Mouse (Mus musculus) stomach, embryonic 16.5 days (tissue): Measurements from ENCODE around the gene Mmp25. TPM values are rescaled to one million over a fixed set of nuclear protein-coding genes. Genes with fewer than 3 reads are reported as not detected.

Source experiments
- ATAC-seq: fragments of 200-750 bp; cut with Nextera tagmentation; 2 replicates; pipeline ENCODE4 v1.8.0; 2017; ENCODE audit warnings: moderate number of reproducible peaks, moderate TSS enrichment; ENCODE audit not compliant: insufficient read depth, low FRiP score
- H3K27ac ChIP-seq: fragments of 300-500 bp; sonication (generic); 2 replicates; pipeline ENCODE4 v1.5.1; 2014; ENCODE audit warnings: low read length
- H3K27me3 ChIP-seq: fragments of 300-500 bp; sonication (generic); 2 replicates; pipeline ENCODE4 v1.6.1; 2014; ENCODE audit warnings: low read length, control low read depth, mixed read lengths; ENCODE audit not compliant: control insufficient read depth, insufficient read depth
- H3K36me3 ChIP-seq: fragments of 300-500 bp; sonication (generic); 2 replicates; pipeline ENCODE4 v1.6.1; 2014; ENCODE audit warnings: low read length; ENCODE audit not compliant: control insufficient read depth, insufficient read depth
- H3K4me1 ChIP-seq: fragments of 300-500 bp; sonication (generic); 2 replicates; pipeline ENCODE4 v1.6.1; 2014; ENCODE audit warnings: low read length, control low read depth, mixed read lengths; ENCODE audit not compliant: control insufficient read depth, insufficient read depth
- H3K4me2 ChIP-seq: fragments of 300-500 bp; sonication (generic); 2 replicates; pipeline ENCODE4 v1.6.1; 2014; ENCODE audit warnings: low read depth, low read length, mixed read lengths
- H3K4me3 ChIP-seq: fragments of 300-500 bp; sonication (generic); replicated peaks from 2 replicates; pipeline ENCODE4 v1.5.1; 2014; ENCODE audit warnings: mild to moderate bottlenecking, low read length
- H3K9ac ChIP-seq: fragments of 300-500 bp; sonication (generic); 2 replicates; pipeline ENCODE4 v1.6.1; 2014; ENCODE audit warnings: low read length
- H3K9me3 ChIP-seq: fragments of 300-500 bp; sonication (generic); replicated peaks from 2 replicates; pipeline ENCODE4 v1.6.1; 2016; ENCODE audit warnings: low read length, control low read depth; ENCODE audit not compliant: control insufficient read depth
- WGBS: fragments of 180-500 bp; shearing (Covaris S2); extraction: QIAGEN DNeasy Blood & Tissue Kit; methylation state at CpG from one replicate; pipeline ENCODE4 v1.1.7; 2014; 5-methylcytosine and 5-hydroxymethylcytosine counted together
- polyA plus RNA-seq: library from polyadenylated mRNA; unstranded; fragments of >200 nt; fragmentation: Nextera tagmentation; extraction: Ambion mirVana; gene quantifications from 2 replicates; pipeline ENCODE4 v1.2.1, GENCODE M21; 2015

Gene Mmp25
- polyA plus RNA-seq, 1 experiment from 2014 or later: 0.74 TPM

- Histone ChIP-seq H3K9ac (no peak overlapping the region), H3K27me3 (no peaks in the 10 kb centered on the region), H3K4me1 (no peaks in the 10 kb centered on the region), H3K27ac (no peak overlapping the region), H3K9me3 (no peaks in the 10 kb centered on the region), H3K4me2 (no peak overlapping the region), H3K4me3 (no peak overlapping the region), H3K36me3 (no peaks in the 10 kb centered on the region)
- WGBS: 76% methylated on average over 28 of the region's 28 CpGs
- ATAC-seq: peak; percentile 74; the same call in 1 of the 2 replicates
Observed at GRCm38 (mm10) chr17:23610361-23610800, 34.7 kb downstream of the Mmp25 start.

- ATAC-seq: no peak
- WGBS: 92% methylated on average over 24 of the region's 24 CpGs
- no peak overlapping the region for H3K4me3 ChIP-seq
- no peaks in the 10 kb centered on the region for H3K9me3 ChIP-seq
- no peak overlapping the region for H3K9ac ChIP-seq
- no peaks in the 10 kb centered on the region for H3K4me1 ChIP-seq
- no peaks in the 10 kb centered on the region for H3K27me3 ChIP-seq
- no peak overlapping the region for H3K27ac ChIP-seq
- H3K4me2 ChIP-seq: no peak overlapping the region
- no peaks in the 10 kb centered on the region for H3K36me3 ChIP-seq
Observed at GRCm38 (mm10) chr17:23609612-23610011, 35.5 kb downstream of the Mmp25 start.

GRCm38 (mm10) chr17:23605220-23605619, 39.9 kb downstream of the Mmp25 start:
- no peak overlapping the region for H3K9ac ChIP-seq
- WGBS: 83% methylated on average over 8 of the region's 8 CpGs
- no peak overlapping the region for H3K4me3 ChIP-seq
- H3K27ac ChIP-seq: no peak overlapping the region
- H3K4me2 ChIP-seq: no peak overlapping the region
- ATAC-seq: no peak
- H3K4me1 ChIP-seq: no peaks in the 10 kb centered on the region
- H3K9me3 ChIP-seq: no peaks in the 10 kb centered on the region
- H3K36me3 ChIP-seq: no peaks in the 10 kb centered on the region
- no peaks in the 10 kb centered on the region for H3K27me3 ChIP-seq

GRCm38 (mm10) chr17:23604394-23604793, 40.7 kb downstream of the Mmp25 start:
- Histone ChIP-seq H3K4me1 (peaks cover 7% of the 10 kb centered on the region; the same call in 1 of the 2 replicates), H3K9ac (no peak overlapping the region), H3K4me2 (no peak overlapping the region), H3K36me3 (no peaks in the 10 kb centered on the region), H3K27me3 (no peaks in the 10 kb centered on the region), H3K9me3 (no peaks in the 10 kb centered on the region), H3K4me3 (no peak overlapping the region), H3K27ac (no peak overlapping the region)
- no peak for ATAC-seq
- WGBS: 75% methylated on average over 7 of the region's 7 CpGs

- Histone ChIP-seq H3K4me3 (no peak overlapping the region), H3K4me1 (peaks cover 8% of the 10 kb centered on the region; the same call in 1 of the 2 replicates), H3K27me3 (no peaks in the 10 kb centered on the region), H3K36me3 (no peaks in the 10 kb centered on the region), H3K9me3 (no peaks in the 10 kb centered on the region), H3K9ac (no peak overlapping the region), H3K4me2 (no peak overlapping the region), H3K27ac (no peak overlapping the region)
- 65% methylated on average over 2 of the region's 2 CpGs for WGBS
- no peak for ATAC-seq
Observed at GRCm38 (mm10) chr17:23603542-23603941, 41.5 kb downstream of the Mmp25 start.

- WGBS: 44% methylated on average over 8 of the region's 8 CpGs
- Histone ChIP-seq H3K4me1 (peaks cover 8% of the 10 kb centered on the region; the same call in 1 of the 2 replicates), H3K4me3 (no peak overlapping the region), H3K27me3 (no peaks in the 10 kb centered on the region), H3K9me3 (no peaks in the 10 kb centered on the region), H3K27ac (no peak overlapping the region), H3K36me3 (no peaks in the 10 kb centered on the region), H3K9ac (no peak overlapping the region), H3K4me2 (no peak overlapping the region)
- no peak for ATAC-seq
Observed at GRCm38 (mm10) chr17:23603077-23603476, 42.0 kb downstream of the Mmp25 start.

GRCm38 (mm10) chr17:23601836-23602585, 43.1 kb downstream of the Mmp25 start:
- no peak for ATAC-seq
- H3K27me3 ChIP-seq: no peaks in the 10 kb centered on the region
- no peak overlapping the region for H3K4me2 ChIP-seq
- no peaks in the 10 kb centered on the region for H3K36me3 ChIP-seq
- H3K4me3 ChIP-seq: no peak overlapping the region
- 39% methylated on average over 10 of the region's 10 CpGs for WGBS
- no peaks in the 10 kb centered on the region for H3K9me3 ChIP-seq
- no peak overlapping the region for H3K27ac ChIP-seq
- H3K4me1 ChIP-seq: peaks cover 8% of the 10 kb centered on the region; the same call in 1 of the 2 replicates
- no peak overlapping the region for H3K9ac ChIP-seq

GRCm38 (mm10) chr17:23600641-23601622, 44.1 kb downstream of the Mmp25 start, which contains the start of gene Zscan10:
Zscan10 (plus strand) TSS chr17:23600856.
- Histone ChIP-seq H3K4me3 (peak within 1 kb of the TSS; percentile 55), H3K4me1 (peaks cover 8% of the 10 kb centered on the region; the same call in 1 of the 2 replicates), H3K36me3 (no peaks in the 10 kb centered on the region), H3K9me3 (no peaks in the 10 kb centered on the region), H3K9ac (peak within 1 kb of the TSS; percentile 90), H3K27ac (peak within 1 kb of the TSS; percentile 98), H3K27me3 (no peaks in the 10 kb centered on the region), H3K4me2 (peak within 1 kb of the TSS; percentile 88)
- ATAC-seq: no peak
- WGBS: 62% methylated on average over 15 of the region's 15 CpGs
